Mouse (Mus musculus): Measurements from ENCODE around the gene Spib.

- TF ChIP-seq CTCF (IDR thresholded peaks at IDR 0.05; ENCODE audit: low read depth, low read length): peak; percentile 84
- TF ChIP-seq POLR2A (IDR thresholded peaks at IDR 0.05; ENCODE audit: extremely low read depth, insufficient read depth, low read length): no peak
These were observed 4.1 kb downstream of the Spib start for GRCm38 (mm10) chr7:44527483-44528398.
